Mouse (Mus musculus) heart, adult 18-20 months (tissue): ENCODE data around the gene Exoc5. TPM values are rescaled to one million over a fixed set of nuclear protein-coding genes. Genes with fewer than 3 reads are reported as not detected.

Experiments used
- DNase-seq, 2 experiments: peaks; one replicate each; pipeline ENCODE4 v3.0.0; 2021 to 2022; ENCODE audit warnings: mixed read lengths in 1 of 2
- total RNA-seq, 2 experiments: library from RNA; stranded (reverse); gene quantifications; 2 replicates each; pipeline ENCODE4 v1.2.3; 2021

Gene Exoc5
- total RNA-seq, 2 experiments from 2014 or later = 17.5 to 18.3 TPM

DNA sequence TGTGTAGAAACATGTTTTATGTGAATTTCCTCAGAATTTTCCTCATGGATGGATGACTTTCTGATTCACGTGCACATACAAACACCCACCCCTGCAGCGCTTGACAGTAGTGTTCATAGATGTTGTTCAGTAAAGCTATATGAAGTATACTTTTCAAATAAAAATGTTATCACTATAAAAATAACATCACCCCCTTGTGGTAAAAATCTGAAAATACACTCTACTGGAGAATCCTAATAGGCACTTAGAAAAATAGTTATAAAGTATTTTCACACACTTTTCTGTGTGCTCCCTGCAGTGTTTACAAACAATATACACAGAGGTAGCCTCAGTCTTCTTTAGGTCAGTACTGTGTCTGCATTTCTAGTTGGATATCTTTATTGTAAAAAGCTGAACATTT is 58.5 kb downstream of the Exoc5 start:
- DNase-seq = no peak

DNA sequence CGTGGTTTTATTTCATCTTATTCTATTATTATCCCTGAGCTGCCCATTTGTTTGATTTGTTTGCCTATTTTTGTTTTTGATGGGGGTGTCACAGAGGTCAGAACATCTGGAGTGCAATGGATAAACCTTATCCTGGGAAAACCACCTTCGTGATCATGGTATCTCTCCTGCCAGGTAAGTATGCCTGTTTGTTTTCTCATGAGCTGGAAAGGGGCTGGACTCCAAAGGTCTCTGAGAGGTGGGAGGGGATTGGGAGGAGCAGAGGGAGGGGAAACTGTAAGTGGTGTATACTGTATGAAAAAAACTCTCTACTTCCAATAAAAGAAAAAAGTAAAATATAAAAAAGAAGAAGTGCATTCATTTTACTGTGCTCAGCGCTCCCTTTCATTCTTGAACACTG is 64.8 kb downstream of the Exoc5 start:
- no peak for DNase-seq

DNA sequence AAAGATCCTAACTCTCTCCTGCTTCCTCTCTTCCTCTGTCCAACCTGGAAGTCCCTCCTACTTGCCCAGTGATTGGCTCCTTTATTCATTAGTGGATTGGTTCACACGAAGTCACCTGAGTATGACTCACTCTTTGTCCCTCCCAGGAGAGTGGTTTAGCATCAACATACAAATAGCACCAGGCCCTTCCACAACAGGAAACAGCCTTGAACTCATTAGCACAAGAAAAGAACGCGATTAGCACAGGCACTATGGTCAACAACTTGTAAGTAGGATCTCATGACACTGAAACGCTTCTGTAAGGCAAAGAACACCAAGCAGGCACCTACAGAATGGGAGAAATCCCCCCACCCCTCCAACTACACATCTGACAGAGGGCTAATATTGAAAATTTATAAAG is 67.7 kb downstream of the Exoc5 start:
- no peak for DNase-seq

DNA sequence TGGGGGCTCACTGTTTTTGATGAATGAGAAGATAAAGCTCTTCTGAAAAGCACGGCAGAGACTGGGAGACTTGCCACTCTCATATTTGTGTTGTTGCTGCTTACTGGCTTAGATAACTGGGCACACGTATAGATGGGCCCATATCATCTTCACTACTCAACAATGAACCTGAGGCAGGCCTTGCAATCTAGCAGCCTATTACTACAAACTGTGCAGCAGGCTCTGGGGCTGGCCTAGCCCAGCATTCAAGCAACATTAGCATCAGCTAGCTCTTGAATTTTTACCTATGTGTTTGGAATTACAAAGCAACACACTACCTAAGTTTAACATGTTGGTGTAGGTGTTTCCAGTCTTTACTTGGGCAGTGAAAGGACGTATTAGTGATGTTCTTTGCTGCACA is 72.6 kb downstream of the Exoc5 start:
- no peak for DNase-seq

DNA sequence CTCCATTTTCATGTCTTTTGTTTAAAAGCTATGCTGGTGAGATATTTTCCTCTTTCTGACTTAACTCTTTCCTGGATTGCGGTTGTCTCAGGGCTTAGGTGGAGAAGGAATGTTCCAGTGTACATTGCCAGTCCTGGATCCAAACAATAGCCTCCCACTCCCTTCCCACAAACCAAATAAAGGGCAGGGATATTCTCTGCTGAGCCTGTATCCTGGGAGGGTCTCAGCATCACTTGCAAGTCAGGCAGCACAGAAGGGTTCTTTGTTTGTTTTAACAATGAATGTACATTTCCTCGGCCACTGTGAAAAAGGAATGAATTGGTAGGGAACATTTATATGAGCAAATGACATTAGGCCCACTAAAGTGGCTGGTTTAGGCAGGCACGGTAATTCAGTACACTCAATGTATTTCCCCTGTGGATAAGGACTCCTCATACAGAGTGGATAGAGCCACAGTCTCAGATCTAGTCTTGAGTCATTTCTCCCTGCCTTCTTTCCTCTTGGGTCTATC is 74.3 kb downstream of the Exoc5 start:
- no peak for DNase-seq

DNA sequence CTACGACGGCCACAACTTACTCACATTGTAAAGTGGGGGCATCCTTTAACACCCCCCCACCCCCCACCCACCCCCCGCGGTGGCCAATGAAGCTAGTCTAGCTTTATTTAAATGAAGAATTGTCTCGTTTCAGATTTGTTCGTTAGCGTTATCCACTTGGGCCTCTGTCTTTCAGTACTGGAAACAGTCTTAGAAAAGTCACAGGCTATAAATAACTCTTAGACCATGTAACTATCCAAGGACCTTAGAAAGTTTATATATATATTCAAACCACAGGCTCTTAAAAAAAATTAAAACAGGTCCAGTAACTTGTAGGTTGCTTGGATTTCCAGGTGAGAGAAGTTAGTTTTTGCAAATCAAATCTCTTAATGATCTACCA is 75.3 kb downstream of the Exoc5 start:
- DNase-seq = no peak

DNA sequence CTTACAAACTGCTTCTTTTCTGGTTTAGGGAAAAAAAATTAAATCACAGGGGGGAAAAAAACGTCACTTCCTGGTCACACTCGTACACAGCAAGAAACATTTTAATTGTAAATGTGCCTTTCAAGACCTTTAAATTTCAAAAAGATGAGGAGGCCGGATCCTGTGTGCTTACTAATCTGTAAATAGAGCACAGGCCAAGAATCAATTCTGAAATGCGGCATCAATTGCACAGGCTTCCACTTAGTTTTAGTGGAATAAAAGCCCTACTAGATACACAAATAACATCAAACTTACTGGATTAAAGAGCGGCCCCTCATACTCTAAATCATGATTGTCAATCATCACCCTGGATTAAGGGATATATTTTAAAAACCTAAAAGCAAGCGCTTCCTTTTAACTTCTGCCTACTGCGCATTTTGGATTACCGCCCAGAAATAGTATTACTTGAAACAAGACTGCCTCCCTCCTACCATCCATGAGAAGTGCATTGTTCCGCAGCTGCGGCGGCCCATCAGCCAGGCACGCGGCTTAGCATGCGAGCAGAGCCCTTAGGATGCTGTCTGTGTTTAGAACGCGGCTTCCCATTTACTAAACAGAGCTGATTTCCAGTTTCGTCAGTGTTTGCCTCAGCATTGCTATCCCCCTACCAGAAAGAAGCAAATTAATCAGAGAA is 75.8 kb downstream of the Exoc5 start:
- DNase-seq = peak; percentile 58 to 67

DNA sequence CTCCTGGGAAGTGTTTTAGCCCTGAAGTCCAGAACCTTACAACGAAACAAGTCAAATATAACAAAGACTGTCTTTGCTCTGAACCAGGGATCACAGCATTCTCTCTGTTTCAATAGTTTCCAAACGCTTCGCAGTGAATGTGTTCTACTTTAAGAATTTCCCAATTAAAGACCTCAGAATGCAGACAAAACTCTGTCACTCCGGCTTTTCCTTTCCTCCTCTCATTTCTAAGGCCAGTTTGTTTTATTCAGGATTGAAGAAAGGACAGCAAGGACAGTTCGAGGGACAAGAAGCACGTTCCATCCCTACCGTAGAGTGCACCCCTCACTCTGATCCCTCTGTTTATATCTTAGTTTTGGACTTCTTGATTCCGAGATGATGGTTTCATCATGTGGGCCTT is 76.6 kb downstream of the Exoc5 start:
- no peak for DNase-seq

DNA sequence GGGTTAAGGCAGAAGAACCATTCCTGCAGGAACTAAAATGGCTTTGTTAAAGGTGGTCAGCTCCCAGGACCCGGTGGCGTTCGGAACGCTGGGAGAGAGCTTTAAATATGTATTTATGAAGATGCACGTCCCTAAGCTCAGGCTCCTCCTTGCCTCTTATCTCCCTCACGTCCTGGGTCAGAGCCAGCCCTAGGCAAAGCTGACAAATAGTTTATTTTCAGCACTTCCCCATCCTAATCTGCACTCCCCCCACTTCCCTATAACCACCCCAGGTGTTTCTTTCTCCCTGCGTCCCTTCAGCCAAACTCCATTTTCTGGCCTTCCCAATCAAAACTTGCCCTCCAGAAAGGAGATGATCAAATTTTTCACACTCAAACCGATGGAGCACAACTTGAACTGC is 80.2 kb downstream of the Exoc5 start:
- DNase-seq = peak; percentile 4 to 12

DNA sequence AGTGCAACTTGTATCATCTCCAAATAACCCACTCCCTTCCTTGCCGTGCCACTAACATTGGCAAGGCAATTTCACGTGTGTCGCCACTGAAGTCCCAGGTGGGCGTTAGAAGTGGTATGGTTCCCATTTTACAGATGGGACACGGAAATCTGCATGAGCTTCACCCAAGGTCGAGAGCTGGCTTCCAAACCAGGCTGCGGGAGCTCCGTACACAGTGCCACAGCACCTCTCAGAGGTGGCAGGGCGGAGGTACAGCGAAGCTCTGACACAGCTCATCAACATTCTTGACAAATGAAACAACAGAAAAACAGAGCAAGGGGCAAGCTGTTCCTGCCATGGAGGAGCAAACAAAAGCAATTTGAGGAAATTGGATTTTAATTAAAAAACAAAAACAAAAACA is 80.8 kb downstream of the Exoc5 start:
- DNase-seq = no peak

DNA sequence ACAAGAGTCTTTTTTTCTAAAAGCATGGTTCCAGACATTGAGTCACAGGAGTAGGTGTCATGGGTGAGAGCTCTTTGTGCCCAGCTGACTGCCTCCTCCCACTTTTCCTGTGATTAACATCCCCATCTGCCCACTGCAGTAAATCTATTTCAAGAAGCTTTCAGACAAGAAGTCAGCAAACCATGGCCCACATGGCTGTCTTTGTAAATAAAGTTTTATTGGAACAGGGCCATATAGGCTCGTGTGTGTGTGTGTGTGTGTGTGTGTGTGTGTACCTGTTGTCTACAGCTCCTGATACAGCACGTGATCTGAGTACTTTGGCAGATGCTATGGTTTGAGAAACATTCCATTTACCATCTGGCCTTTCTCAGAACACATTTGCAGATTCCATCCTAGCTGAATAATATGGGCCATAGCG is 87.5 kb downstream of the Exoc5 start:
- no peak for DNase-seq

DNA sequence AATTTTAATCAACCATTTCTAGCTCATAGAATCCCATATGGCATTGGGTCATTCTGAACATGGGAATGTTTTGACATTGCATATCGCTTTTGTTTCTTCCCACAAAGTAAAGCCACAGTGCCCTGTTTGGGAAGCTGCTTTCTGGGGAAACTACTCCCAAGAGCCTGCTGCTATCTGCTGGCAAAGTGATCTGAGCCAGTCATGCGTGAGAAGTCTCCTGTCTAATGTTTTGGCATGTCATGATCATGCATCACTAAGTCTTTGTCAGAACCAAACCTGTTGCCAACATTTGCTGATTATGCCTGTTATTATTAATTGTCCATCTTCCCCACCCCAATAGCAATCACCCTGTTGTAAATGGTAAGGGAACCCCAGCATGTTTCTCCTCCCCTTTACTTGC is 94.9 kb downstream of the Exoc5 start:
- DNase-seq = no peak

DNA sequence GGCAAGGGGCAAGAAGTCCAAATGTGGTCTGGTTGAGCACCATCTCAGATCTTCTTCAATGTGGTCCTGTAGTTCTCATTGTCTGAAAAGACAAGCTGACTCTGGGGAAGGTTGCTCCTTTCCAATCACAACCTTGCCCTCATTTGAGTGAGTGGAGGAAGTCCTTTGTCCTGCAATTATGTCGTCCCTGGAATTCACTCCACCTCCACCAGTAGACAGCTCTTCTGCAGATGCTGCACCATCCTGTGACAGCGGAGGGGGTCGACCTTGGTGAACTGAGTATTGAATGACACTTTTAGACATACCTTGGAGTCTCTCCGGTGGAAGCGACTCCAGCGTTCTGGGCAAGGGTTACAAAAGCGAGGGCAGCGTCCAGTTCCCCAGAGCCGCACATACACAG is 97.8 kb downstream of the Exoc5 start:
- no peak for DNase-seq

Other genes starting within 250 kb of the Exoc5 start
- gene Ap5m1, start 556 bp downstream of the Exoc5 start, total RNA-seq = 10 to 100 TPM in 1 of 2 experiments, 1 to 10 TPM in 1; 8.1 to 11.6 TPM
- 10 to 100 TPM; 18.3 to 22.9 TPM for gene Naa30, start 105.6 kb upstream of the Exoc5 start, total RNA-seq
- gene ccdc198, start 178.8 kb upstream of the Exoc5 start, total RNA-seq = not detected